Mouse (Mus musculus) megakaryocyte-erythroid progenitor cell, adult 5-6 weeks (primary cell): ENCODE results near the gene Olfr1367. TPM values are rescaled to one million over a fixed set of nuclear protein-coding genes. Genes with fewer than 3 reads are reported as not detected.

Experiments
- ATAC-seq: replicated peaks from 2 replicates; pipeline ENCODE4 v1.8.0; 2016; ENCODE audit warnings: mild to moderate bottlenecking, inconsistent platforms; ENCODE audit not compliant: severe bottlenecking, poor library complexity, low FRiP score, low TSS enrichment
- total RNA-seq, 2 experiments: library from RNA; stranded (forward) in 1 of 2; stranded (reverse) in 1 of 2; fragments of 200-1000, 215-1000 nt in 1 of 2; fragments of >200 nt in 1 of 2; fragmentation: Nextera tagmentation in 1 of 2; gene quantifications; 2 replicates each; pipeline ENCODE4 v1.2.3; 2014 to 2017

The Olfr1367 gene
- total RNA-seq (2014; fragmentation: Nextera tagmentation) = not detected in 2 replicates
- total RNA-seq (2017) = not detected in 2 replicates

- no peak for ATAC-seq
Observed at GRCm38 (mm10) chr13:21346610-21347009, at the start of gene Olfr1367. Olfr1367 (plus strand) TSS chr13:21346910.

- ATAC-seq = no peak
Observed at GRCm38 (mm10) chr13:21298557-21298956, 48.2 kb upstream of the Olfr1367 start.

GRCm38 (mm10) chr13:21304483-21305066 is 42.1 kb upstream of the Olfr1367 start:
- no peak for ATAC-seq

- ATAC-seq = no peak
Observed at GRCm38 (mm10) chr13:21309788-21310187, 36.9 kb upstream of the Olfr1367 start.

GRCm38 (mm10) chr13:21311926-21312325 is 34.8 kb upstream of the Olfr1367 start, which contains the start of gene Gpx6:
Gpx6 (plus strand) TSS chr13:21312125.
- no peak for ATAC-seq

GRCm38 (mm10) chr13:21312854-21313253 is 33.9 kb upstream of the Olfr1367 start:
- no peak for ATAC-seq

GRCm38 (mm10) chr13:21313903-21314302 is 32.8 kb upstream of the Olfr1367 start:
- no peak for ATAC-seq

GRCm38 (mm10) chr13:21320262-21320661 is 26.4 kb upstream of the Olfr1367 start:
- ATAC-seq = no peak

GRCm38 (mm10) chr13:21321890-21322494 is 24.7 kb upstream of the Olfr1367 start:
- ATAC-seq = no peak

GRCm38 (mm10) chr13:21322509-21323375 is 24.0 kb upstream of the Olfr1367 start:
- ATAC-seq = no peak

- no peak for ATAC-seq
Observed at GRCm38 (mm10) chr13:21323405-21323804, 23.3 kb upstream of the Olfr1367 start.

GRCm38 (mm10) chr13:21326191-21326590 is 20.5 kb upstream of the Olfr1367 start:
- ATAC-seq = peak; percentile 53; the same call in 1 of the 2 replicates

GRCm38 (mm10) chr13:21326657-21327211 is 20.0 kb upstream of the Olfr1367 start:
- peak; percentile 61 for ATAC-seq

GRCm38 (mm10) chr13:21327424-21327823 is 19.3 kb upstream of the Olfr1367 start:
- peak; percentile 65 for ATAC-seq

- no peak for ATAC-seq
Observed at GRCm38 (mm10) chr13:21350593-21350992, 3.9 kb downstream of the Olfr1367 start.

- ATAC-seq = peak; percentile 100
Observed at GRCm38 (mm10) chr13:21362621-21363248, 16.0 kb downstream of the Olfr1367 start, which contains the start of gene Zscan12. Zscan12 (plus strand) TSS chr13:21362820.

GRCm38 (mm10) chr13:21363719-21364118 is 17.0 kb downstream of the Olfr1367 start:
- no peak for ATAC-seq

- ATAC-seq = no peak
Observed at GRCm38 (mm10) chr13:21366635-21367034, 19.9 kb downstream of the Olfr1367 start.

- ATAC-seq = no peak
Observed at GRCm38 (mm10) chr13:21372700-21373099, 26.0 kb downstream of the Olfr1367 start.
